Mouse (Mus musculus): ENCODE results near the gene Ttc23l.

- no peak for TF ChIP-seq GATA1 (IDR thresholded peaks at IDR 0.05; ENCODE audit: low read length)
- TF ChIP-seq TAL1 (IDR thresholded peaks at IDR 0.05; ENCODE audit: low read length) = no peak
These were observed 36.9 kb upstream of the Ttc23l start for GRCm38 (mm10) chr15:10595408-10595807.

Data from erythroblast, embryonic 14.5 days (primary cell).